Mouse (Mus musculus): ENCODE data around the gene Ift57. TPM values are rescaled to one million over a fixed set of nuclear protein-coding genes. Genes with fewer than 3 reads are reported as not detected.

Gene Ift57
- polyA plus RNA-seq, 1 experiment from 2014 or later = 41.5 TPM

DNA sequence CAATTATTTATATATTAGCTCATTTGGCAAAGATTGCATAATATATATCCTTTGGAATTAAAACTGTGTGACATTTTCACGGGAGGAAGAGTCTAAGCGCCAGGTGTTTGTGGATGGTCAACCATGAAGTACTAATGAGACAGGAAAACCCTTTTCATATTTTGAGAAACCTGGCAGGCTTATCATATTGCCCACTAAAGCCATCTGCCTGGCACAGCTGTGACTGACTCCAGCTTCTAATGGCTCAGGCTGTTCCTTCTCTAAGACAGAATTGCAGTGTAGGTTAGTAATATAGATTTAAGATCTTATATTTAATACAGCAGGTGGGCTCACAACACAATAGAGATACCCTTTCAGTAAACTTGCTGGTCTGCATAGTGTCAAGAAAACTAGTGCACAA is 21.6 kb downstream of the Ift57 start:
- no peak for ATAC-seq (ENCODE audit: low FRiP score)
- H3K9me3 ChIP-seq (replicated peaks) = no peaks in the 10 kb centered on the region
- H3K4me2 ChIP-seq (replicated peaks) = no peak overlapping the region
- H3K27ac ChIP-seq = no peak overlapping the region
- H3K4me1 ChIP-seq = 0 out of 2 replicates have a peak, but pooled peaks cover 6% of the 10 kb centered on the region
- H3K36me3 ChIP-seq = no peaks in the 10 kb centered on the region; the same call in 1 of the 2 replicates
- no peaks in the 10 kb centered on the region for H3K27me3 ChIP-seq
- no peak overlapping the region for H3K9ac ChIP-seq
- no peak overlapping the region for H3K4me3 ChIP-seq
- 87% methylated on average over 2 of the region's 2 CpGs for WGBS

DNA sequence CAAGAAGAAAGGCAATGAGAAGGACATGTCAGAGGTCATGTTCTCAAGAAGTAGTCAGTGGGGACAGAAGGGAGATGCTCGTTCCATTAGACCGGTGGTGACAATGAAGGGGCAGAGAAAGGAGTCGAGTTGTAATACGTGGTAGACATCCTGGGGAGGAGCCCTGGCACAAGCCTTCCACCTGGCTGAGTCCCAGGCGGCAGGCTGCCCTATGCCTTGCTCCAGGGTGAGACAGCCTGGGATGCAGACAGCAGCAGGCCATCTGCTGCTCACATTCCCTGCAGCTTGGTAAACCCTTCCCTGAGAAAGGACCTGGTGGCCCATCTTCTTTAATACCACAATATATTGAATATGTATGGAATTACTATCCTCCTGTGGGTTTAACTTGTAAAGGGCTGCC is 22.6 kb downstream of the Ift57 start:
- Histone ChIP-seq H3K4me1 (0 out of 2 replicates have a peak, but pooled peaks cover 6% of the 10 kb centered on the region), H3K36me3 (no peaks in the 10 kb centered on the region; the same call in 1 of the 2 replicates), H3K4me2 (replicated peaks) (no peak overlapping the region), H3K27me3 (no peaks in the 10 kb centered on the region), H3K27ac (no peak overlapping the region), H3K9ac (no peak overlapping the region), H3K4me3 (no peak overlapping the region), H3K9me3 (replicated peaks) (no peaks in the 10 kb centered on the region)
- ATAC-seq (ENCODE audit: low FRiP score) = no peak
- WGBS = 53% methylated on average over 5 of the region's 5 CpGs

DNA sequence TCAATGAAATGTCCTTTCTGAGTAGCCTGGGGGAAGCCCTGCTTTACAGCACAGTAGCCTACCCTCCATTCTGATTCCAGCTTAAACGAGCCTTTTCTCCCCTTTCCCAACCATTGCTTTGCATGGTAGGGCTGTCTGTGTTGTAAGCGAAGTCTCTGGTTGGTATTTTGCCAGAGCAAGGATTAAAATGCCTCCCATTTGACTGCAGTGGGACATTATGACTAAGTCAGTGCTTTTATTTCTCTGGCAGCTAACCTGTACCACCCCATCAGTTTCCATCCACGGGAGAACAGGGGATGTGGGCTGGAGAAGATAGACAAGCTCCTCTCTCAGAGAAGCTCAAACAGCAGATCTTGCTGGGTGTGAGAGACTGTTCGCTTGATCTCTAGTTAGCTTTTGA is 24.2 kb downstream of the Ift57 start:
- 78% methylated on average over 4 of the region's 4 CpGs for WGBS
- Histone ChIP-seq H3K9ac (no peak overlapping the region), H3K36me3 (no peaks in the 10 kb centered on the region; the same call in 1 of the 2 replicates), H3K4me3 (no peak overlapping the region), H3K27me3 (no peaks in the 10 kb centered on the region), H3K9me3 (replicated peaks) (no peaks in the 10 kb centered on the region), H3K27ac (no peak overlapping the region), H3K4me1 (0 out of 2 replicates have a peak, but pooled peaks cover 6% of the 10 kb centered on the region), H3K4me2 (replicated peaks) (no peak overlapping the region)
- no peak for ATAC-seq (ENCODE audit: low FRiP score)

GRCm38 (mm10) chr16:49724232-49724631 is 25.2 kb downstream of the Ift57 start:
- Histone ChIP-seq H3K9ac (no peak overlapping the region), H3K4me3 (no peak overlapping the region), H3K9me3 (replicated peaks) (no peaks in the 10 kb centered on the region), H3K36me3 (no peaks in the 10 kb centered on the region; the same call in 1 of the 2 replicates), H3K4me2 (replicated peaks) (no peak overlapping the region), H3K27ac (no peak overlapping the region), H3K4me1 (0 out of 2 replicates have a peak, but pooled peaks cover 6% of the 10 kb centered on the region), H3K27me3 (no peaks in the 10 kb centered on the region)
- WGBS = 79% methylated on average over 5 of the region's 5 CpGs
- no peak for ATAC-seq (ENCODE audit: low FRiP score)

DNA sequence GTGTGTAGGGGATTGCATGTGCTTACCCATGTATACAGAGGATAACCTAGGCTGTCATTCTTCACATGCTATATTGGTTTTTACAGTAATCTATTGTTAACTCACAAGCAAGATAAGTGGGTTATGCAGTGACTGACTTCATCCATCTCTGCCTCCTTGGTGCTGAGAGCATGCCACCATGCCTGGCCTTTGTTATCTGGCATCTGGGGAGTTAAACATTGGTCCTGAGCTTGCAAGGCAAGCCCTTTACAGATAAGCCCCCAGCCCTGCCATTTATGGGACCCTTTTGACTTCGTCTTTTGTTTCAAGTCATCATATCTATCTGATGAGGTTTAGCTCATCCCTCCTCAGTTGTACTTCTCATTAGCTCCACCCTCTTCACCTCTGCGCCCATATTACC is 25.9 kb downstream of the Ift57 start:
- Histone ChIP-seq H3K4me2 (replicated peaks) (no peak overlapping the region), H3K9me3 (replicated peaks) (no peaks in the 10 kb centered on the region), H3K27ac (no peak overlapping the region), H3K27me3 (no peaks in the 10 kb centered on the region), H3K36me3 (no peaks in the 10 kb centered on the region; the same call in 1 of the 2 replicates), H3K4me3 (no peak overlapping the region), H3K9ac (no peak overlapping the region), H3K4me1 (0 out of 2 replicates have a peak, but pooled peaks cover 6% of the 10 kb centered on the region)
- 90% methylated on average over 2 of the region's 2 CpGs for WGBS
- ATAC-seq (ENCODE audit: low FRiP score) = no peak; the same call in 1 of the 2 replicates

DNA sequence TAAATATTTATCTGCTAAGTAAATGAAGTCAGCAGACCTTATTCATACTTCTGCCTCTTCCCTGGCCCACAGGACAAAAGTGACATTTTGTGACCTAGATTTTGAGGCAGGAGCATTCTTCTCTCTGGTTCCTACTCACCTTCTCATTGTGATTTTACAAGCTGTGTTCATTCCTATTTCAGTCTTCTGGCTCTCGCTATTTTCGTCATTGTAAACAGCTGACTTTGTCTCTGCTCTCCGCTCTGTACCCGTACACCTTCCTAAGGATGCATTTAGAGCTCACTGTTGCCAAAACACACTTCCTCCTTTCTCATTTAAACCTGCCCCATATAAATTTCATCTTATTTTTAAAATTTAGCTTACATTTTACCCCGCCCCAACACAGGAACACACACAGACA is 26.4 kb downstream of the Ift57 start:
- 0 out of 2 replicates have a peak, but pooled peaks cover 6% of the 10 kb centered on the region for H3K4me1 ChIP-seq
- H3K4me2 ChIP-seq (replicated peaks) = no peak overlapping the region
- no peaks in the 10 kb centered on the region for H3K9me3 ChIP-seq (replicated peaks)
- no peak overlapping the region for H3K9ac ChIP-seq
- WGBS = 94% methylated on average over 5 of the region's 5 CpGs
- H3K27me3 ChIP-seq = no peaks in the 10 kb centered on the region
- no peak for ATAC-seq (ENCODE audit: low FRiP score)
- no peak overlapping the region for H3K27ac ChIP-seq
- no peaks in the 10 kb centered on the region; the same call in 1 of the 2 replicates for H3K36me3 ChIP-seq
- H3K4me3 ChIP-seq = no peak overlapping the region

GRCm38 (mm10) chr16:49726216-49726615 is 27.2 kb downstream of the Ift57 start:
- H3K9me3 ChIP-seq (replicated peaks) = no peaks in the 10 kb centered on the region
- 0 out of 2 replicates have a peak, but pooled peaks cover 6% of the 10 kb centered on the region for H3K4me1 ChIP-seq
- WGBS = 57% methylated on average over 3 of the region's 3 CpGs
- no peak for ATAC-seq (ENCODE audit: low FRiP score)
- no peak overlapping the region for H3K4me3 ChIP-seq
- H3K9ac ChIP-seq = no peak overlapping the region
- no peak overlapping the region for H3K4me2 ChIP-seq (replicated peaks)
- H3K27ac ChIP-seq = no peak overlapping the region
- H3K27me3 ChIP-seq = no peaks in the 10 kb centered on the region
- H3K36me3 ChIP-seq = no peaks in the 10 kb centered on the region; the same call in 1 of the 2 replicates

- Histone ChIP-seq H3K4me1 (0 out of 2 replicates have a peak, but pooled peaks cover 5% of the 10 kb centered on the region), H3K9me3 (replicated peaks) (no peaks in the 10 kb centered on the region), H3K4me3 (no peak overlapping the region), H3K36me3 (no peaks in the 10 kb centered on the region; the same call in 1 of the 2 replicates), H3K9ac (no peak overlapping the region), H3K4me2 (replicated peaks) (no peak overlapping the region), H3K27me3 (no peaks in the 10 kb centered on the region), H3K27ac (no peak overlapping the region)
- ATAC-seq (ENCODE audit: low FRiP score) = no peak
- 89% methylated on average over 2 of the region's 2 CpGs for WGBS
Measured at GRCm38 (mm10) chr16:49726761-49727160, 27.7 kb downstream of the Ift57 start.

- Histone ChIP-seq H3K9ac (no peak overlapping the region), H3K27ac (no peak overlapping the region), H3K4me1 (0 out of 2 replicates have a peak, but pooled peaks cover 2% of the 10 kb centered on the region), H3K4me3 (no peak overlapping the region), H3K27me3 (no peaks in the 10 kb centered on the region), H3K9me3 (replicated peaks) (no peaks in the 10 kb centered on the region), H3K4me2 (replicated peaks) (no peak overlapping the region), H3K36me3 (no peaks in the 10 kb centered on the region)
- ATAC-seq (ENCODE audit: low FRiP score) = no peak
- WGBS = 91% methylated on average over 9 of the region's 9 CpGs
Measured at GRCm38 (mm10) chr16:49736536-49736935, 37.5 kb downstream of the Ift57 start.

DNA sequence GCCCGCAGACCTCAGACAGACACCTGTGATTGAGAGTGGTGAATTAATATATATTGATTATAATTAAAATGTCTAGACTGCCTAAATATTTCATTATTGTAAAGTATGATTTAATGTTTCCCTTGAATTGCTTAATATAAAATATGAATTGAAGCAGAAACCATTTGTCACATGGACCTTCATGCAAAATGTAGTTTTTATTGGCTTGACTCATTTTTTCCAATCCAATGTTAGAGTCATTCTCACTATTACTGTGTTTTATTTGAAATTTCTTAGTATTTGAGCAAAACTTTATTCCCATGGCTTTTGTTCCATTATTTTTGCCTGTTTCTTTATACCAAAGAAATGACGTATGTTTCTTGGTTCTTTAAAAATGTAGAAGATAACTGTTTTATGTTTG is 48.3 kb downstream of the Ift57 start:
- Histone ChIP-seq H3K4me3 (no peak overlapping the region), H3K9me3 (replicated peaks) (no peaks in the 10 kb centered on the region), H3K27me3 (no peaks in the 10 kb centered on the region), H3K36me3 (no peaks in the 10 kb centered on the region), H3K4me2 (replicated peaks) (no peak overlapping the region), H3K9ac (no peak overlapping the region), H3K27ac (no peak overlapping the region), H3K4me1 (0 out of 2 replicates have a peak, but pooled peaks cover 3% of the 10 kb centered on the region)
- no peak for ATAC-seq (ENCODE audit: low FRiP score)
- 80% methylated on average over 2 of the region's 2 CpGs for WGBS

- H3K4me3 ChIP-seq = no peak overlapping the region
- 62% methylated on average over 1 of the region's 1 CpGs for WGBS
- no peak for ATAC-seq (ENCODE audit: low FRiP score)
- H3K9ac ChIP-seq = no peak overlapping the region
- no peak overlapping the region for H3K4me2 ChIP-seq (replicated peaks)
- H3K27me3 ChIP-seq = no peaks in the 10 kb centered on the region
- H3K36me3 ChIP-seq = no peaks in the 10 kb centered on the region
- peaks cover 9% of the 10 kb centered on the region for H3K4me1 ChIP-seq
- H3K9me3 ChIP-seq (replicated peaks) = no peaks in the 10 kb centered on the region
- peak overlapping the region; percentile 60; the same call in 1 of the 2 replicates for H3K27ac ChIP-seq
Measured at GRCm38 (mm10) chr16:49752906-49753305, 53.9 kb downstream of the Ift57 start.

GRCm38 (mm10) chr16:49753318-49753717 is 54.3 kb downstream of the Ift57 start:
- H3K27ac ChIP-seq = peak overlapping the region; percentile 60; the same call in 1 of the 2 replicates
- H3K9ac ChIP-seq = no peak overlapping the region
- H3K27me3 ChIP-seq = no peaks in the 10 kb centered on the region
- ATAC-seq (ENCODE audit: low FRiP score) = peak; percentile 81
- H3K4me2 ChIP-seq (replicated peaks) = no peak overlapping the region
- H3K4me1 ChIP-seq = peaks cover 9% of the 10 kb centered on the region
- H3K4me3 ChIP-seq = no peak overlapping the region
- H3K36me3 ChIP-seq = no peaks in the 10 kb centered on the region
- 29% methylated on average over 3 of the region's 3 CpGs for WGBS
- H3K9me3 ChIP-seq (replicated peaks) = no peaks in the 10 kb centered on the region

GRCm38 (mm10) chr16:49760517-49761203 is 61.6 kb downstream of the Ift57 start:
- ATAC-seq (ENCODE audit: low FRiP score) = no peak
- Histone ChIP-seq H3K4me2 (replicated peaks) (no peak overlapping the region), H3K27me3 (no peaks in the 10 kb centered on the region), H3K4me3 (no peak overlapping the region), H3K36me3 (peaks cover 9% of the 10 kb centered on the region), H3K9ac (no peak overlapping the region), H3K27ac (no peak overlapping the region), H3K9me3 (replicated peaks) (no peaks in the 10 kb centered on the region), H3K4me1 (no peaks in the 10 kb centered on the region)
- 82% methylated on average over 17 of the region's 17 CpGs for WGBS

Measured in hindbrain, embryonic 12.5 days (tissue).